Mouse (Mus musculus): ENCODE measurements around the gene Fdps. TPM values are rescaled to one million over a fixed set of nuclear protein-coding genes. Genes with fewer than 3 reads are reported as not detected.
"Not testable (repeated sequence)": the region's sequence is repeated elsewhere in the genome, so short reads cannot be mapped to it uniquely, and the experiment has no call there.

Fdps gene
- polyA plus RNA-seq, 1 experiment from 2014 or later: 175 TPM

GRCm38 (mm10) chr3:89091811-89092508, 9.8 kb downstream of the Fdps start:
- no peaks in the 10 kb centered on the region for H3K9me3 ChIP-seq (ENCODE audit: low read length)
- no peak for ATAC-seq (ENCODE audit: low FRiP score, low TSS enrichment)
- H3K27ac ChIP-seq (ENCODE audit: low read length): no peak overlapping the region
- H3K36me3 ChIP-seq (ENCODE audit: insufficient read depth, low read length): peaks cover 20% of the 10 kb centered on the region
- peaks cover 8% of the 10 kb centered on the region for H3K27me3 ChIP-seq (ENCODE audit: insufficient read depth, low read length)
- peak overlapping the region; percentile 67 for H3K4me3 ChIP-seq (ENCODE audit: low read length)
- peaks cover 44% of the 10 kb centered on the region for H3K4me1 ChIP-seq (ENCODE audit: insufficient read depth, low read length)
- H3K4me2 ChIP-seq (replicated peaks; ENCODE audit: low read depth, low read length): peak overlapping the region; percentile 87
- peak overlapping the region; percentile 67 for H3K9ac ChIP-seq (replicated peaks; ENCODE audit: low read length)
- 11% methylated on average over 20 of the region's 20 CpGs for WGBS

- under 1% methylated on average over 68 of the region's 74 CpGs for WGBS
- Histone ChIP-seq H3K4me1 (ENCODE audit: insufficient read depth, low read length) (peaks cover 44% of the 10 kb centered on the region), H3K27ac (ENCODE audit: low read length) (peak overlapping the region; percentile 54), H3K9ac (replicated peaks; ENCODE audit: low read length) (peak overlapping the region; percentile 67), H3K4me2 (replicated peaks; ENCODE audit: low read depth, low read length) (peak overlapping the region; percentile 87), H3K9me3 (ENCODE audit: low read length) (no peaks in the 10 kb centered on the region), H3K4me3 (ENCODE audit: low read length) (peak overlapping the region; percentile 67), H3K36me3 (ENCODE audit: insufficient read depth, low read length) (peaks cover 15% of the 10 kb centered on the region), H3K27me3 (ENCODE audit: insufficient read depth, low read length) (peaks cover 8% of the 10 kb centered on the region)
- ATAC-seq (ENCODE audit: low FRiP score, low TSS enrichment): peak; percentile 74
Measured at GRCm38 (mm10) chr3:89090694-89091655, 10.8 kb downstream of the Fdps start.

GRCm38 (mm10) chr3:89089882-89090591, 11.7 kb downstream of the Fdps start:
- H3K36me3 ChIP-seq (ENCODE audit: insufficient read depth, low read length): peaks cover 6% of the 10 kb centered on the region
- ATAC-seq (ENCODE audit: low FRiP score, low TSS enrichment): peak; percentile 77
- under 1% methylated on average over 39 of the region's 40 CpGs for WGBS

DNA sequence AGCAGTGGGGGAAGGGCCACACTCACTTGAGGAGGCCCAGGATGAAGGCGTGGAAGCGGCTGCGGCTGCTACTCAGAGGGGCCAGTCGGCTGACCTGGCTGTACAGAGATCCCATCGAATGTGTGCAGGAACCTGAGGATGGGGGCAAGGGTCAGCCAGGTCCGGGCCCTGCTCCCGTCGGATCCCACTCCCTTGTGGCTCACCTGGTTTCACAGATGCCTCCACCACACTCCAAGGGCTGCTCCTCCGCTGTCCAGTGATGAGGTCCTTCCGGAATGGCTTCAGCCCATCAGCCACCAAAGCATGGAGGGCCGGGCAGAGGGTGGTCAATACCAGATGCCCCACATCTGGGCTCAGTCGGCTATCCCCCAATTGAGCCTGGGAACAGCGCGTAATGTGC, 12.8 kb downstream of the Fdps start:
- Histone ChIP-seq H3K36me3 (ENCODE audit: insufficient read depth, low read length) (no peaks in the 10 kb centered on the region), H3K4me1 (ENCODE audit: insufficient read depth, low read length) (peaks cover 44% of the 10 kb centered on the region), H3K9me3 (ENCODE audit: low read length) (no peaks in the 10 kb centered on the region), H3K27me3 (ENCODE audit: insufficient read depth, low read length) (peaks cover 8% of the 10 kb centered on the region), H3K9ac (replicated peaks; ENCODE audit: low read length) (no peak overlapping the region; the same call in 1 of the 2 replicates), H3K4me2 (replicated peaks; ENCODE audit: low read depth, low read length) (peak overlapping the region; percentile 87), H3K4me3 (ENCODE audit: low read length) (peak overlapping the region; percentile 67), H3K27ac (ENCODE audit: low read length) (no peak overlapping the region)
- no peak for ATAC-seq (ENCODE audit: low FRiP score, low TSS enrichment)
- 50% methylated on average over 14 of the region's 14 CpGs for WGBS

More at GRCm38 (mm10) chr3:89089882-89090591, 11.7 kb downstream of the Fdps start:
- H3K9me3 ChIP-seq (ENCODE audit: low read length): no peaks in the 10 kb centered on the region
- H3K4me2 ChIP-seq (replicated peaks; ENCODE audit: low read depth, low read length): peak overlapping the region; percentile 87
- H3K27me3 ChIP-seq (ENCODE audit: insufficient read depth, low read length): peaks cover 8% of the 10 kb centered on the region
- peak overlapping the region; percentile 67 for H3K4me3 ChIP-seq (ENCODE audit: low read length)
- peak overlapping the region; percentile 54 for H3K27ac ChIP-seq (ENCODE audit: low read length)
- peak overlapping the region; percentile 67 for H3K9ac ChIP-seq (replicated peaks; ENCODE audit: low read length)
- peaks cover 44% of the 10 kb centered on the region for H3K4me1 ChIP-seq (ENCODE audit: insufficient read depth, low read length)

GRCm38 (mm10) chr3:89087338-89088110, 14.2 kb downstream of the Fdps start:
- Histone ChIP-seq H3K4me2 (replicated peaks; ENCODE audit: low read depth, low read length) (peak overlapping the region; percentile 44), H3K27ac (ENCODE audit: low read length) (peak overlapping the region; percentile 22; the same call in 1 of the 2 replicates), H3K9ac (replicated peaks; ENCODE audit: low read length) (peak overlapping the region; percentile 5; the same call in 1 of the 2 replicates), H3K9me3 (ENCODE audit: low read length) (no peaks in the 10 kb centered on the region), H3K27me3 (ENCODE audit: insufficient read depth, low read length) (peaks cover 8% of the 10 kb centered on the region), H3K4me3 (ENCODE audit: low read length) (peak overlapping the region; percentile 1; the same call in 1 of the 2 replicates), H3K36me3 (ENCODE audit: insufficient read depth, low read length) (no peaks in the 10 kb centered on the region), H3K4me1 (ENCODE audit: insufficient read depth, low read length) (peaks cover 33% of the 10 kb centered on the region)
- 23% methylated on average over 21 of the region's 21 CpGs for WGBS
- ATAC-seq (ENCODE audit: low FRiP score, low TSS enrichment): no peak

GRCm38 (mm10) chr3:89084654-89085190, 17.0 kb downstream of the Fdps start:
- WGBS: 80% methylated on average over 12 of the region's 12 CpGs
- peaks cover 20% of the 10 kb centered on the region for H3K4me1 ChIP-seq (ENCODE audit: insufficient read depth, low read length)
- no peak overlapping the region for H3K27ac ChIP-seq (ENCODE audit: low read length)
- H3K9me3 ChIP-seq (ENCODE audit: low read length): no peaks in the 10 kb centered on the region
- H3K4me3 ChIP-seq (ENCODE audit: low read length): no peak overlapping the region
- peaks cover 11% of the 10 kb centered on the region for H3K36me3 ChIP-seq (ENCODE audit: insufficient read depth, low read length)
- no peak overlapping the region for H3K9ac ChIP-seq (replicated peaks; ENCODE audit: low read length)
- no peak for ATAC-seq (ENCODE audit: low FRiP score, low TSS enrichment)
- no peaks in the 10 kb centered on the region for H3K27me3 ChIP-seq (ENCODE audit: insufficient read depth, low read length)
- no peak overlapping the region for H3K4me2 ChIP-seq (replicated peaks; ENCODE audit: low read depth, low read length)

- Histone ChIP-seq H3K4me1 (ENCODE audit: insufficient read depth, low read length) (peaks cover 15% of the 10 kb centered on the region), H3K4me3 (ENCODE audit: low read length) (no peak overlapping the region), H3K27me3 (ENCODE audit: insufficient read depth, low read length) (no peaks in the 10 kb centered on the region), H3K27ac (ENCODE audit: low read length) (no peak overlapping the region), H3K9me3 (ENCODE audit: low read length) (no peaks in the 10 kb centered on the region), H3K4me2 (replicated peaks; ENCODE audit: low read depth, low read length) (no peak overlapping the region), H3K36me3 (ENCODE audit: insufficient read depth, low read length) (peaks cover 17% of the 10 kb centered on the region), H3K9ac (replicated peaks; ENCODE audit: low read length) (no peak overlapping the region)
- no peak for ATAC-seq (ENCODE audit: low FRiP score, low TSS enrichment)
- 81% methylated on average over 2 of the region's 2 CpGs for WGBS
Measured at GRCm38 (mm10) chr3:89084133-89084532, 17.6 kb downstream of the Fdps start.

- H3K9me3 ChIP-seq (ENCODE audit: low read length); H3K4me2 ChIP-seq (replicated peaks; ENCODE audit: low read depth, low read length); H3K27me3 ChIP-seq (ENCODE audit: insufficient read depth, low read length); H3K4me1 ChIP-seq (ENCODE audit: insufficient read depth, low read length); H3K4me3 ChIP-seq (ENCODE audit: low read length); H3K9ac ChIP-seq (replicated peaks; ENCODE audit: low read length); ATAC-seq (ENCODE audit: low FRiP score, low TSS enrichment): not testable (repeated sequence)
- 0 out of 2 replicates have a peak overlapping the region, but pooled peaks have one; percentile 9 for H3K27ac ChIP-seq (ENCODE audit: low read length)
- H3K36me3 ChIP-seq (ENCODE audit: insufficient read depth, low read length): peaks cover 22% of the 10 kb centered on the region
Measured at GRCm38 (mm10) chr3:89082287-89082686, 19.5 kb downstream of the Fdps start.

All from kidney, embryonic 16.5 days (tissue).